Mouse (Mus musculus) stomach, postnatal 0 days (tissue): Measurements from ENCODE around the gene Pnp2.

Experiments
- CTCF ChIP-seq: IDR thresholded peaks from 2 replicates; pipeline ENCODE4 v1.5.1; 2016; ENCODE audit warnings: antibody characterized with exemption, low read depth, mild to moderate bottlenecking, moderate library complexity
- EP300 ChIP-seq: optimal IDR thresholded peaks from 2 replicates; pipeline ENCODE3; 2016; ENCODE audit warnings: antibody characterized with exemption

- no peak for TF ChIP-seq EP300
- peak; percentile 57 for TF ChIP-seq CTCF
Measured at GRCm38 (mm10) chr14:50976674-50977073, 20.9 kb downstream of the Pnp2 start.
